ENCODE assay signal across 31 mouse cellular contexts in the genomic region with DNA sequence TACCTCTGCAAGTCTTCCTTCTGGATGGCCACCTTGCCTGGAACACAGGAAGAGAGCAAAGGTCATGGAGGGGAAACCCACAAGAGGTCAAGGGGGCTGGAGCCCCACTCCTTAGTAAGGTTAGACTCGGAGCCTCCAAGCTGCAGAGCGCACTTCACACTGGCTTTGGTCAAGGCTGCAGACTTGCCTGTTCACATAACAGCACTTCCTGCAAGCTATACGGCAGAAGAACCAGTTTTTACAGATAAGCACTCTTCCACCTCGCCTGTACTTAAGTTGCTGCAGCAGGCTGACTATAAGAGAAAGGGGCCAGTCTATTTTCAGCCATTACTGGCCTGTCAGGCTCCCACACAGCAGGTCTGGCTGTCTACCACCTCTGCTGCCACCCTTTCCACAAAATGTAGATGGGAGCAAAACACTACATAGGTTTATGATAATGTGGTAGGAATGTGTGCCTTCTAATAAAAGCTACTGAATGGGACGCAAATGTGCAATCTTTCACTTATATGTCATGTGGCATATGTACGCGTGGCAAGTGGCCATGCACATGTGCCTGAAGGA. TPM values are rescaled to one million over a fixed set of nuclear protein-coding genes. Genes with fewer than 3 reads are reported as not detected.
DNase-seq lines count a peak whose midpoint lies in the region; ATAC-seq and TF ChIP-seq lines count a peak whose summit lies in the region.
"Had no signal": no experiment of that assay in that cellular context is flagged by ENCODE, and none has a peak within 500 bp of the region (broad histone marks: within the 10 kb centered on the region; RNA-seq: fewer than 3 reads in every experiment).

No protein-coding gene starts in this region.

- H3K27me3 ChIP-seq in heart, embryonic 12.5 days (replicated peaks): no peaks in the 10 kb centered on the region
- no peaks in the 10 kb centered on the region for H3K27me3 ChIP-seq in hindbrain, embryonic 13.5 days
- H3K27me3 ChIP-seq in hindbrain, embryonic 16.5 days (replicated peaks; ENCODE audit: control insufficient read depth, insufficient read depth, low read length): no peaks in the 10 kb centered on the region
- no peaks in the 10 kb centered on the region for H3K27me3 ChIP-seq in megakaryocyte, embryonic 14.5 days (replicated peaks)
- H3K27me3 ChIP-seq: forebrain, embryonic 13.5 days; hindbrain, embryonic 12.5 days; limb, embryonic 13.5 days; midbrain, embryonic 13.5 days had no signal

- no peak for TF ChIP-seq CTCF in olfactory bulb, adult 2 months (IDR thresholded peaks at IDR 0.05; ENCODE audit: insufficient read depth, low read depth, low read length)

- no peak for TF ChIP-seq POLR2A in olfactory bulb, adult 2 months (IDR thresholded peaks at IDR 0.05; ENCODE audit: insufficient read depth, low read depth, low read length)

- H3K36me3 ChIP-seq in heart, embryonic 12.5 days: peaks cover 31% of the 10 kb centered on the region
- H3K36me3 ChIP-seq in hindbrain, embryonic 13.5 days: peaks cover 17% of the 10 kb centered on the region
- H3K36me3 ChIP-seq in hindbrain, embryonic 16.5 days (ENCODE audit: control insufficient read depth, insufficient read depth, low read length): no peaks in the 10 kb centered on the region
- H3K36me3 ChIP-seq in megakaryocyte, embryonic 14.5 days (replicated peaks; ENCODE audit: low read length): peaks cover 92% of the 10 kb centered on the region

- no peak for DNase-seq in heart, adult 18-20 months
- DNase-seq in right cerebral cortex, postnatal 25 days: no peak
- DNase-seq: adrenal gland, adult 2 months; cerebellum, postnatal 14 days; gastrocnemius, postnatal 25 days; heart, postnatal 10 days; kidney, adult 9 months; kidney, postnatal 14 days; right cerebral cortex, postnatal 14 days; spleen, adult 18-20 months had no signal

- H3K4me1 ChIP-seq in heart, embryonic 12.5 days (replicated peaks): peaks cover 33% of the 10 kb centered on the region
- H3K4me1 ChIP-seq in hindbrain, embryonic 13.5 days (replicated peaks): no peaks in the 10 kb centered on the region
- no peaks in the 10 kb centered on the region for H3K4me1 ChIP-seq in hindbrain, embryonic 16.5 days (ENCODE audit: control insufficient read depth, insufficient read depth, low read depth, low read length)
- H3K4me1 ChIP-seq in megakaryocyte, embryonic 14.5 days: peaks cover 97% of the 10 kb centered on the region
- H3K4me1 ChIP-seq in olfactory bulb, adult 2 months (ENCODE audit: control insufficient read depth, insufficient read depth, low read length): peaks cover 34% of the 10 kb centered on the region
- H3K4me1 ChIP-seq: forebrain, embryonic 13.5 days; hindbrain, embryonic 12.5 days; limb, embryonic 13.5 days; midbrain, embryonic 13.5 days had no signal

- H3K9me3 ChIP-seq in heart, embryonic 12.5 days (replicated peaks): no peaks in the 10 kb centered on the region
- H3K9me3 ChIP-seq in hindbrain, embryonic 13.5 days: no peaks in the 10 kb centered on the region
- no peaks in the 10 kb centered on the region for H3K9me3 ChIP-seq in hindbrain, embryonic 16.5 days (ENCODE audit: control insufficient read depth, low read length)
- H3K9me3 ChIP-seq in megakaryocyte, embryonic 14.5 days: no peaks in the 10 kb centered on the region
- H3K9me3 ChIP-seq: forebrain, embryonic 13.5 days; hindbrain, embryonic 12.5 days; limb, embryonic 13.5 days; midbrain, embryonic 13.5 days had no signal

- no peak for ATAC-seq in heart, embryonic 12.5 days (ENCODE audit: insufficient number of reproducible peaks, low FRiP score)
- no peak for ATAC-seq in hindbrain, embryonic 13.5 days (ENCODE audit: low FRiP score)
- no peak for ATAC-seq in hindbrain, embryonic 16.5 days
- no peak for ATAC-seq in megakaryocyte, adult 5-6 weeks (ENCODE audit: poor library complexity, severe bottlenecking)
- ATAC-seq: forebrain, embryonic 13.5 days; inflammation-experienced regulatory T-cells, adult 6 months; lung, postnatal 0 days; midbrain, embryonic 13.5 days had no signal

- H3K9ac ChIP-seq in heart, embryonic 12.5 days: no peak overlapping the region; the same call in 1 of the 2 replicates
- H3K9ac ChIP-seq in hindbrain, embryonic 13.5 days: 0 out of 2 replicates have a peak overlapping the region, but pooled peaks have one; percentile 0
- H3K9ac ChIP-seq in hindbrain, embryonic 16.5 days (ENCODE audit: low read depth, low read length): no peak overlapping the region
- H3K9ac ChIP-seq: forebrain, embryonic 13.5 days; hindbrain, embryonic 12.5 days; limb, embryonic 13.5 days; midbrain, embryonic 13.5 days had no signal

- WGBS in heart, embryonic 12.5 days: 51% methylated on average over 7 of the region's 7 CpGs
- 82% methylated on average over 7 of the region's 7 CpGs for whole genome bisulfite sequencing in hindbrain, embryonic 13.5 days
- 84% methylated on average over 7 of the region's 7 CpGs for WGBS in hindbrain, embryonic 16.5 days
- 74% methylated on average over 7 of the region's 7 CpGs for WGBS in olfactory bulb, adult 2 months

- peak overlapping the region; percentile 5; the same call in 1 of the 2 replicates for H3K27ac ChIP-seq in heart, embryonic 12.5 days (ENCODE audit: poor library complexity, severe bottlenecking)
- H3K27ac ChIP-seq in hindbrain, embryonic 13.5 days: no peak overlapping the region
- H3K27ac ChIP-seq in hindbrain, embryonic 16.5 days (ENCODE audit: low read depth, low read length): no peak overlapping the region
- peak overlapping the region; percentile 37 for H3K27ac ChIP-seq in olfactory bulb, adult 2 months (ENCODE audit: insufficient read depth, low read depth, low read length)
- H3K27ac ChIP-seq: forebrain, embryonic 13.5 days; hindbrain, embryonic 12.5 days; limb, embryonic 13.5 days; macrophage; midbrain, embryonic 13.5 days had no signal

- H3K4me3 ChIP-seq in heart, embryonic 12.5 days: no peak overlapping the region
- H3K4me3 ChIP-seq in hindbrain, embryonic 13.5 days: no peak overlapping the region
- H3K4me3 ChIP-seq in hindbrain, embryonic 16.5 days (ENCODE audit: low read length): no peak overlapping the region
- peak overlapping the region; percentile 29 for H3K4me3 ChIP-seq in megakaryocyte, embryonic 14.5 days (replicated peaks)
- no peak overlapping the region for H3K4me3 ChIP-seq in olfactory bulb, adult 2 months (ENCODE audit: insufficient read depth, low read depth, low read length)
- H3K4me3 ChIP-seq: forebrain, embryonic 13.5 days; hindbrain, embryonic 12.5 days; limb, embryonic 13.5 days; midbrain, embryonic 13.5 days had no signal

- no peak overlapping the region for H3K4me2 ChIP-seq in heart, embryonic 12.5 days
- H3K4me2 ChIP-seq in hindbrain, embryonic 13.5 days: no peak overlapping the region
- no peak overlapping the region for H3K4me2 ChIP-seq in hindbrain, embryonic 16.5 days (ENCODE audit: low read length)
- H3K4me2 ChIP-seq: forebrain, embryonic 13.5 days; hindbrain, embryonic 12.5 days; limb, embryonic 13.5 days; midbrain, embryonic 13.5 days had no signal

RNA-seq across cellular contexts. Expression of a gene that starts 43.7 kb away (rescaled TPM):
- not detected in 2 replicates for polyA plus RNA-seq in heart, embryonic 12.5 days (2016; fragmentation: Nextera tagmentation; extraction: Ambion mirVana)
- total RNA-seq in heart, adult 18-20 months (2021): not detected
- polyA plus RNA-seq in hindbrain, embryonic 13.5 days (2015; fragmentation: Nextera tagmentation; extraction: Ambion mirVana): not detected in 2 replicates
- polyA plus RNA-seq in hindbrain, embryonic 16.5 days (2015; fragmentation: Nextera tagmentation; extraction: Ambion mirVana): not detected in 2 replicates
- 20.4 and 26.5 TPM in 2 replicates for polyA plus RNA-seq in megakaryocyte, embryonic 14.5 days (2012; ENCODE audit: insufficient read depth, low replicate concordance)
- total RNA-seq in megakaryocyte, adult 5-6 weeks (2015): not detected in 2 replicates
- total RNA-seq in megakaryocyte, adult 5-6 weeks (2017): not detected in 2 replicates
- not detected in 2 replicates for polyA plus RNA-seq in olfactory bulb, adult 2 months (2012; ENCODE audit: insufficient read depth, insufficient read length, low replicate concordance, missing spikeins)
- total RNA-seq: adrenal gland, adult 2 months; ES-E14; gastrocnemius, postnatal 25 days; heart, postnatal 10 days; layer of hippocampus, adult 18-20 months; layer of hippocampus, postnatal 25 days; left cerebral cortex, postnatal 25 days had no signal
- polyA plus RNA-seq: adrenal gland, adult 2 months; embryonic facial prominence, embryonic 14.5 days; forebrain, embryonic 13.5 days; hindbrain, embryonic 12.5 days; inflammation-experienced regulatory T-cells, adult 6 months; limb, embryonic 13.5 days; liver, embryonic 16.5 days; lung, postnatal 0 days; macrophage; midbrain, embryonic 13.5 days; neural tube, embryonic 11.5 days; thymus, postnatal 0 days had no signal

Comparison
In these comparisons a context has a peak if more than half of its experiments do, and no peak if none do; other contexts are left out.
1. H3K27ac ChIP-seq: peak in heart, embryonic 12.5 days (single experiment) and olfactory bulb, adult 2 months (single experiment); none in hindbrain, embryonic 13.5 days (single experiment) and hindbrain, embryonic 16.5 days (single experiment).
2. RNA of a gene that starts 43.7 kb away (polyA plus RNA-seq): 20.4 to 26.5 TPM in megakaryocyte, embryonic 14.5 days; not detected in hindbrain, embryonic 16.5 days, not detected in heart, embryonic 12.5 days, not detected in hindbrain, embryonic 13.5 days and not detected in olfactory bulb, adult 2 months; every median in the first group is over 10 times any median in the second.